Mouse (Mus musculus) 3134 (cell line): ENCODE results near the gene Acvrl1.

Experiments
- DNase-seq: peaks from one replicate; pipeline ENCODE4 v3.0.0-alpha.2; 2011; ENCODE audit warnings: low spot score; ENCODE audit not compliant: insufficient read length; ENCODE audit errors: extremely low read depth

The Acvrl1 gene

DNA sequence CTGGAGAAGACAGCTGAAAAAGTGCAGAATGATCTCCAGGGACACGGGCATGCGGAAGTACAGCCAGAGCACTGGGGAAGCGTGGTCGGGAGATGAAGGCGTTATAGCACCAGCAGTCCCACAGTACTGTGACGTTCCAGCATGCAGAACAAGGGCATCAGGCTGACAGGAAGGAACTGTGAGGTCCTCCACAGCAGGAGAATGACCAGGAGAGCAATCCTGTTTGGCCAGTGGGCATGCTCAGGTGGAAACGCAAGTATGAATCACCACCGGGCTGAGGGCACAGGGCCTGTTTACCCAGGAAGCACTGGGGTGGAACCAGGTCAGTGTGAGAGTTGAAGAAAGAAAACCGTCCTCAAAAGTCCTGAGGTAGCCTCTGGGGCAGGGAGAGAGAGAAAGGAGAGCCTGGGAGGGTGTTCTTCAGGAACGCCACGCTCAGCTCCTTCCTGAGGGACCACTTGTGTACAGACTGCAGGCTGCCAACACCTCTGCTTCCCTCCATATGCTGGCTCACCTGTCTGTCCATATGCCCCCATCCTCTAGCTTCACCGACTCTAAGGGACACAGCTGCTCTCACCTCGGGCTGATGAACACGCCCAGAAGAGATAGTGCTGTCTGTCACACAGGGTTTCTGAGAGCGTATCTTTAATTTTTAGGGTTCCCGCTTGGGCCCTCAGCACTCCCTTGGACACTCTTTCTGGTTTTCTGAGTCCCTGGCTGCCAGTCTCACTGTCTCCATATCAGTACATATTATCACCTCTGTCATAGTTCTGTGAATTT, 37.5 kb downstream of the Acvrl1 start:
- DNase-seq = no peak

DNA sequence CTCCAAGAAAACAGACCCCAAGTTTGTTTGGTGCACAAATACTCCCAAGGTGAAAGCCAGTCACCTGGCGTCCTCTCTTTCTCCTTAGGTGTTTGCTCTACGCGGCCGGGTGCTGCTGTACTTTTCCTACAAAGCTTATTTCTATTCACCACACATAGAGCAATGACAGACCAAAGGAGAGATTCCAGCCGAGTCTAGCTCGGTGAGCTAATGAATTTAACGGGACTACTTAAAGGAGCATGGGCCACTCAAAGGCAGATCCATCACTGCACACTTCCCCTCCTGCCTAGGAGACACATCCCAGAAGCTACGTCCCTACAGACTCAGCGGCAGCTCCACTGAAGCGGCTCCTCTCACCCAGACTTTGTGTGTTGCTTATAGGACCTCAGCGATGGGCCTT, 39.2 kb downstream of the Acvrl1 start:
- no peak for DNase-seq

DNA sequence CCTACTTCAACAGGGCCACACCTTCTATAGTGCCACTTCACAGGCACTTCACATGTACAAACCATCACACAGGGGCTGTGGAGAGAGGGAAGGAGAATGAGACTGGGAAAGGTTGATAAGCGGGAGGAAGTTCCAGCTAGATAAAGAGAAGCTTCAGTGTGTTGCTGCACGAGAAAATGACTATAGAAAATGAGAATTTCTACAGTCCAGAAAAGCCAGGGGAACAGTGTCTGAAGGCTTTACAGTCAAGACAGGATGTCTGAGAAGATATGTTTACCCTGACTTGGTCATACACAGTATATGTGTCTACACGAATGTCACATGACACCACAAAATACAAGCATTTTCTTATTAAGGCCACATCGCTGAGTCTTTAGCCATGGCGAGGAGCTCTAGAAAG, 41.6 kb downstream of the Acvrl1 start:
- no peak for DNase-seq

DNA sequence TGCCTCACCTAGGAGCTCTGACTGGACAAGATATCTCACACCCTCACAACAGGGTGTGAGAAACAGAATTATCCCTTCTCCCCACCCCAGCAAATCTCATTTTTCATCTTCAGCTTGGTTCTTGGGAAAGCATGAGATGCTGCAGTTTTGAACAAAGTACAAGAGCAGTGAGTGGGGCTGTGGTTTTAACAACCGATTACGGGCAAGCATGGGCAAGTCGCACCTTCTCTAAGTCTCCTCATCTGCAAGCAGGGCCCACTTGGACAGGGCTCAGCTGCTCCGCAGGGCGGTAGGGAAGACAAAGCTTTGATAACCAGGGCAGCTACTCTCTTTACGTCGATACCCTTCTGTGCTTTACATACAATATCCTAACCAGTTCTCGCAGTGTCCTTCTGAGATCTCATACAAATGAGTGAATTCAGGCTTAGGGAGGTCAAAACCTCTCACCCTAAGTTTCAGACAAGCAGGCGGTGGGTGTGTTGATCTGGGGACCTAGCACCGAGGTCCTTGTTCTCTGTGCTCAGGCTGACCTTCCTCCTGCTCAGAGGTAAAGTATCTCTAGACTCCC, 42.2 kb downstream of the Acvrl1 start:
- no peak for DNase-seq

DNA sequence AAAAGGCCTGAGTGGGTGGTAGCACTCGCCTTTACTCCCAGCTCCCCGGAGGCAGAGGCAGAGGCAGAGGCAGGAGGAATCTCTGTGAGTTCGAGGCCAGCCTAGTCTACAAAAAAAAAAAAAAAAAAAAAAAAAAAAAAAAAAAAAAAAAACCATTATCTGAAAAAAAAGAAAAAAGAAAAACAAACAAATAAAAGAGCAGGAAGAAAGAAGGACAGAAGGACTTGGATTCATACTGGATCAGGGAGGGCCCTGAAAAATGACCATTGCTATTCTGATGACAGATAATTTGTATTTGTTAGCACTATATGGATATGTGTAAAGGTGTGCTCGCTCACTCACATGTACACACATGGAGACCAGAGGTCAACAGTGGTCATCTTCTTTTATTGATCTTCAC, 43.0 kb downstream of the Acvrl1 start:
- no peak for DNase-seq

DNA sequence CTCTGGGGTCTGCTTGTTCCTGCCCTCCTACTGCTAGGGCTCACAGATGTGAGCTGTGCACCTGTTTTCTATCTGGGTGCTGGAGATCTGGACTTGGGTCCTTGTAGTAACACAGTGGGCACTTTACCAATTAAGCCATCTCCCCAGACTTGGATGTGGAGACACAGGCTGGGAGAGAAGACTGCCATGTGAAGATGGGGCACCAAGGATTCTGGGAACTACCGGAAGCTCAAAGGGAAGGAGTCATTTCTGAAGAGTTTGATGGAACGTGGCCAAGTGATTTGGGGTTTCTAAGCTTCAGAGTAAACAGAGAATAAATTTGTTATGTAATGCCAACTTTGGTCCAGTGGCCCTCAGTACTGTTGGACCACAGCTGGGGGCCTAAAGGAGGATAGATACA, 43.7 kb downstream of the Acvrl1 start:
- no peak for DNase-seq

DNA sequence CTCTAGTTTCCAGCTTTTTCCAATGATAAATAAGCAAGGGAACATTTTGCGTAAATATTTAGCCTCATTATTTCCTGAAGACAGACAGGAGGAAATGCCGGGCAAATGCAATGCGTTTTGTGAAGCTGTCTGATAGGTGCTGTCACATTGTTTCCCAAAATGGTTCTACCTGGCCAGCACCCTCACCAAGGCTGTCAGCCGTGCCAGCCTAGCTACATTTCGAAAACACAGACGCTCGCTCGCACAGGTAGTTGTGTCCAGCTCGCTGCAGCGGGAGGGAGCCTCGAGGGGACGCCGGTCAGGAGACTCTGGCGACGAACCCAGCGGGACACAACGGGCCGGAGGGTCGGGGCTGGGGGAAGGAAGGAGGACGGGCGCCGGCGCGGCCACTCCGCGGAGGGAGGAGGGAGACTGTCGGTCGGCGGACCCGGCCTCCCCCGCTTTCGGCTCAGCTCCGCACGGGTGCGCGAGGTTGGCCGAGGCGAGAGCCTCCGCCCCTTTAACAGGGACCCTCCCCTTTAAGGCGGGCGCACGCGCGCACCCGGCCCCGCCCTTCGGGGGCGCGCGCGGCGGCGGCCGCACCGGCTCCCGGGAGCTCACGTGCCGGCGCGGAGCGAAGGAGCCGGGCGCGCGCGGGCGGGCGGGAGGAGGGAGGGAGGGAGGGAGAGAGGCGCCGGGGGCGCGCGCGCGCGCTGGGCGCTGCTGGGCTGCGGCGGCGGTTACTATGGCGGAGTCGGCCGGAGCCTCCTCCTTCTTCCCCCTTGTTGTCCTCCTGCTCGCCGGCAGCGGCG, 45.3 kb downstream of the Acvrl1 start, which contains the start of gene Acvr1b:
TSS of gene Acvr1b (plus strand) at position 647 of the 791 bp plus-strand sequence.
- peak; percentile 85 for DNase-seq

DNA sequence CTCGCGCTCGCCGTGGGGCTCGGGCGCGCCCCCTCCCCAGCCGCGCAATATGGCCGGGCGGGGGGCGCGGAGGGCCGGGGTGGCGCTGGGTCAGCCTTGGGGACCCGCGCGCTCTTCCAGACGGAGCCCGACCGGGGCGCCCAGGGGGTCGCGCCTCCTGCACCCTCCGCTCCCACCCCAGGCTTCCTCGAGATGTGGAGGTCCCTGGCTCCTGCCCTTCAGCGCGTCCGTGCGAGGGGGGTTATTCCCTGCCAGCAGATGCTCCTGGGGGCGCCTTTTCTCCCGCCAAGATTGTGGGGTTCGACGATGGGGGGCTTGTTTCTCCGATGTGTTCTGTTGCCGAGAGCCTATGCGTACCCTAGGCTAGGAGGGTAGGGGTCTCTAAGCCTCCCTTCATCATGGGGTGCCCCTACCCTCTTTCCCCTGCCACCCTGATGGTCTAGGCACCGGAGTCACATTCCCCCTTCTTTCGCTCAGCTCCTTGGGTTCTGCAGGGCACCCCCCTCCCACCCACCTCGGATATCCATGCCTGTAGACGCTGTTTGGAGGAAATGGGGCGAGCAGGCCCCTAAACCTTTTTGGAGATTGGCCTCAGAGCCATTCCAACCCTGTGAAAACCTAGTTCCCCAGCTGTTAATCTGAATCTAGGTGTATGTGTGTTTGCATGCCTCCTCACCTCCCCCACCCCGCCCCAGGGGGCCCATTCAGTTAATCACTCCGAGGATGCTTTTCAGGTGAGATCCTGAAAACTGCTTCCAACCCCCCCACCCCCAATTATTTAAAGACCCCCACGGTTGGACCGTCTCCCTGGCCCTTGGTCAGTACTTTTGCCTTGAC, 46.2 kb downstream of the Acvrl1 start:
- DNase-seq = no peak

DNA sequence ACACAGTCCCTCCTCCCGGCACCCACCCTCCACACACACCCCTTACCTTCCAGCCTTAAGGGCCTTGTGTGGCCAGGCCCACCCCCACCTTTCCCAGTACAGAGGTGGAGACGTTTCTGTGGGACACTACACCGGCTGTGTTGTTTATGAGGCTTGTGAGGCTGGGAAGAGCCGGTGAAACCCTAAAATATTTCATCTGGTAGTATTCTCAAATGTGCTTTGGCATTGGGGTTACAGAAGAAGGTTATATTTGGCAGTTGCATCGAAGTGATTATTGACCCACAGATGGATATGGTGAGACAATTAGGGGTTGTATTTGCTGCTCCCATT, 46.8 kb downstream of the Acvrl1 start:
- DNase-seq = no peak

DNA sequence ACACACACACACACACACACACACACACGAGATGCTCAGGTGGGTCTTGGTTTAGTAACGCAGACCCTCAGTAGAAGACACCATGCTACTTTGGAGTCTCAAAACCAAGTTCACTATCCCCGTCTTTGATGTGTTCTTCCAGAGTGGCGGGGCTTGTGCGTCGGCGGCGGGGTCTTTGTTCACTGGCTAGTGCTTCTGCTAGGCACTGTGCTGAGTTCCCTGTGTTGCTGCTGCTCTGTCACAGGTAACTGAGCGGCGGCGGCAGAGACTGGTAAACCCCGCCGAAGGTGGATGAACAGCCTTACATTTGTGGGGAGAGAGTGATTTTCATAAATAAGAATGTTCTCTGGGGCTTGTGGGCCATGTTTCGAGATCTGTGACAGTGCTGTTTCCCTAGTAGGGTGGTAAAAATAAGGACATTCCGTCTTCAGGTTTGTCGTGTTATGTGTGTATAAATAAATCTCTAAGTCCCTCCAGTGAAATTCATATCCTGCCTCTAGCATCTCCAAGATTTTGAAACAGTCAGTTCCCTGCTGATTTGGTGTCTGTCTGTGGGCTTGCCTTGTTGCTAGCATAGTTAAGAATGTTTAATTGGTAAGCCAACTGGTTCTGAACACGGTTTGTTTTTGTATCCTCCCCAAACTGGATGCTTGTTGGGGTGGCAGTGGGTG, 47.4 kb downstream of the Acvrl1 start:
- DNase-seq = no peak

DNA sequence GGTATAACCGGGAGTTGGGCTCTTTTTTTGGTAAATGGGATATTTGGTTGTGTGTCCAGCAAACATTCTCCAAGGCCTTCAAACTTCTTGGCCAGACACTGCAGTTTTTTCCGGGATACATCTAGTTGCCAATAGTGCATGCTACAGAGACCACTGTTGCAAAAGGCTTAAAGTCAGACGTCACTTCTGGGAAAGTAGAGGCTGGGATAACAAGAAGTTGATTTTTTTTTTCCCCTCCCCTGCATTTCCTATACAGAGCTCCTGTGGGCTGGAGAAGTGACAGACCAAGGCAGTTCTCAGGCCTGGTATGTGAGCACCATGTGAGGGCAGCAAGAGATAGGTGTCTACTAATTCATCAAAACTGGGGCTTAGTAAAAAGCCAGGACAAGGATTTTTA, 48.0 kb downstream of the Acvrl1 start:
- no peak for DNase-seq

DNA sequence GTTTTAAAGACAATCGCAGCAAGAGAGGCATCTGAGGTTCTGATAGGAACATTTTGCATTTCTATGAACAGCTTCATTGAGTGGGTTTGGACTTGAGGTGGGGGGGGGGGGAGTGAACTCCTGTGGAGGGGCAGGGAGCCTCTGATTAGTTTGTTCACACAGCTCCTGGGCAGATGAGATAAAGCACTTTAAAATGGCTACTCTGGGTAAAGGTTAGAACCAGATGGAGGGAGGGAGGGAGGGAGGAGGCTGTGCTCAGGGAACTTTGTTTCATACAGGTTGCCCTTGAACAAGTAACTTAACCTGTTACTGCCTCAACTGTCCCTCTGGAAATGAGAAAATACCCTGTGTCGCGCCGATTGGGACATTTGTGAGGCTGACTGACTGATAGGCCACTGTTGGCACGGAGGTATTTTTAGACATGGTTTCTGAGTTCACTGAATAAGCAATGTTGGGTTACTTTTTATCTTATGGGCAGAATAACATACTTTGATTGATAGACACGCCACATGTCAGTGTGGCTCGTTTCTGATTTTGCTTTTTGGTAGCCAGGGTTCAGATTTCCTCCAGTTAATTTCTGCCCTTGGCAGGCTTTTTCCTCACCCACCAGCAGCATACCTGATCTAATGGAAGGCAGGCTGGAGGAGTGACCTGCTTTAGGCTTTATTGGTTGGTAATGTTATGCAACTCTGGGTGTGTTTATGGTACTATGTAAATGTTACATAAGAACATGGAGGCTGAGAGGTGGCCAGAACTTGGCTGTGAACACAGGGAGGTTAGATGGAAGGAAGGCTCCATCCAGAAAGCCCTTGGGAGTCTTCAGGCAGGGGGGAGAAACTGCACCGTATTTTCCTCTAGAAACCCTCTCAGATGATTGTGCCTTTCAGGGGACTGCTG, 48.7 kb downstream of the Acvrl1 start:
- DNase-seq = no peak

DNA sequence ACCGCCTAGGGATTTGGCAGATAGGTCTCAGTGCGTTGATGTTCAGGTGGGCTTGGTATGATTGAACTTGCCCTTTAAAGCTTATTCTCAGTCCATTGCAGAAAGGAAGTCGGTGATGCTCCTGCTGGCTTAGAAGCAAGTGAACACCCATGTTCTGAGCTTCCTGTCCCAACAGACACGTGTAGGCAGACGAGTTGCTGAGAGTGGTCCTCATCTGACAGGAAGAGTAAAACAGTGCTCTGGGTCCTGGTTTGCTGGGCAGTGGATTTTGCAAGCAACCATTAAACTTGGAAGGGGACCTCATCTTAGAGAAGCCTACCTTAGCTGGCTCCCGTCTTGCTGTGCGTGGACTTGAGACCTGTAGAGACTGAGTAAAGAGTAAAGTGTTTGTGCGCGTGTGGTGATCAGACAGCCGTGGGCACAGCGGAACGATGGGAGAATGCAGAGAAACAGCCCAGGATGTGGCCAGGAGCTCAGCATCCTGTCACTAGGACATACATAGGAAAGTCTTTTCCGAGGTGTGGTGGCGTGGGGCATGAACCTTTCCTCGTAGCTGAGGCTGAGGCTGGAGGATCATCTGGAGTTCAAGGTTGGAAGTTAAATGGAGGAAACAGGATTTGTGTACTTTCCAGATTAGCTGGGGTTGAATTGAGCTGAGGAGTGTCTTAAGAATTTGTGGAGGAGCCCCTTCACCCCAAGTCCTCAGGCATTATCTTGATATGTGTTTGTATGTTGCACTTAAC, 52.2 kb downstream of the Acvrl1 start:
- no peak for DNase-seq

DNA sequence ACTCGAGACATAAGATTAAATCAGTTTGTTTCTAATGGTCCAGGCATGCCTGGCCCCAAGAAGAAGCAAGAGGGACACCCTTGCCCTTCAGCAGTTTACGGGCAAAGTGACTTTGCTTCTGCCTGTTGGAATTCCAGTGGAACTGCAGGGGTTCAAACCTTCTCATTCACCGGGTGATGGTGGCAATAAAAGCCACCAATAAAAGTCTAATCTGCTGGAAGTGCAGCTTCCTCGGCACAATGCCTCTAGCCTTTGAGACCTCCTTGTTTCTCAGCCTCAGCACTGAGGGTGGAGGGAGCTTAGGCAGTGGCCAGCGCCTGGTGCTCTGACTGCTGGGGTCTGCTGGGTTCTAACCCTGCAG, 52.8 kb downstream of the Acvrl1 start:
- no peak for DNase-seq

DNA sequence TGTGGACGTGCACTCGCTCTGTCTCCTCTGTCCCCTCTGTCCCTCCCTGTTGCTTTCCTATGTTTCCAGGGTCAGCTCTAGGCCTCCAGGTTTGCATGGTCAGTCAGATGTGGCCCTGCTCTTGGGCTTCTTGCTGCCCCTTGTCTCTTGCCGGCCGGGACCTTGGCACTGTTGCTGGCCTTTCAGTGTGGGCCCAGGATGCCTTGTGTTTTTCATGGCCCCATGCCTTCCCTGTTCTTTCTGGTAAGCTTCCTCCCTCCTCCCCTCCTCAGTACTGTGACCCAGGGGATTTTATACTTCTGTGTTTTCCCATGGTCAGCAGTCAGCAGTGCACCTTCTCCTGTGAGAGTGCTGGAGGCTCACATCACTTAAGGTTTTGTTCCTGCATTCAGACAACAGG, 53.2 kb downstream of the Acvrl1 start:
- no peak for DNase-seq

DNA sequence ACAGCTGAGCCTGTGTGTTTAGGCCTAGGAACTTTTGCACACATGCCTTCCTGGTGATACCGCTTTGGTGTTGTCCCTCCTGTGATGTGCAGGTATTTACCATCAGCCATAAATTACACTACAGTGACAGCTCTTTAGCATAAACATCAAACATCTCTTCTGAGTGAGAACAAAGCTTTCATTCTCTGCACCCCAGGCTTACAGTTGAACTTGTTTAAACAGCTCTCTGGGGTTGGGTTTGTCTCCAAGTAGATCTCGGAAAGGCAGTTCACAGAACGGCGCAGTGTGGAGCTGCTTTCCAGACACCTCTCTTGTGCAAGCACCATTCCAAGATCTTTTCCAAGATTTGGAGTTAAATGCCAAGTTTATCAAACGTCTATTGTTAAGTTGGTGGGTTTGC, 54.4 kb downstream of the Acvrl1 start:
- no peak for DNase-seq

DNA sequence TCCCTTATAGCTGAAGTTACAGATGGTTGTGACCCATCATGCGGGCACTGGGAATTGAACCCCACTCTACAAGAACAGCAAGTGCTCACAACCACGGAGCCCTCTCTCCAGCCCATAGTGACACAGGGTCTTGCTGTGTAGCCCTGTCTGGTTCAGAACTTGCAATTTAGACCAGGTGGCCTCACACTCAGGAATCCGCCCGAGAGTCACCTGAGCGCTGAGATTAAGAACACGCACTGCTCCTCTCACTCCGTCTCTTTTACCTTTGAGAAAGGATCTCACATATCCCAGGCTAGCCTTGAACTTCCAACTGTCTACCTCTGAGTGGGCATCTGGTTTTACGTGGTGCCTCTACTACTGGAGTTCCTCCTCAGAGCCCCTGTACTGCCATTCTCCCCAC, 56.0 kb downstream of the Acvrl1 start:
- no peak for DNase-seq

DNA sequence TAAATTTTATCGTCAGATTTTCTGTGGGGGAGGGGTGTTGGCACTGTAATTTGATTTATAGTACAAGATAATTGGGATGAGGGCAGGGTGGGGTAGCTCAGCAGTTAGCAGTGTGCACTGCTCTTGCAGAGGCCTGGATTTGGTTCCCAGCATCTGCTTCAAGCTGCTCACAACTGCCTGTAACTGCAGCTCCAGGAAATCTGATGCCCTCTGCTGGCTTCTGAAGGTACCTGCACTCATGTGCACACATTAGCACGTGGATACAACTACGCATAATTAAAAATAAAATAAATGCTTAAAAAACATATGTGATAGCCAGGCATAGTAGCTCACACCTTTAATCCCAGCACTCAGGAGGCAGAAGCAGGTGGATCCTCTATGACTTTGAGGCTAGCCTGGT, 57.2 kb downstream of the Acvrl1 start:
- no peak for DNase-seq

DNA sequence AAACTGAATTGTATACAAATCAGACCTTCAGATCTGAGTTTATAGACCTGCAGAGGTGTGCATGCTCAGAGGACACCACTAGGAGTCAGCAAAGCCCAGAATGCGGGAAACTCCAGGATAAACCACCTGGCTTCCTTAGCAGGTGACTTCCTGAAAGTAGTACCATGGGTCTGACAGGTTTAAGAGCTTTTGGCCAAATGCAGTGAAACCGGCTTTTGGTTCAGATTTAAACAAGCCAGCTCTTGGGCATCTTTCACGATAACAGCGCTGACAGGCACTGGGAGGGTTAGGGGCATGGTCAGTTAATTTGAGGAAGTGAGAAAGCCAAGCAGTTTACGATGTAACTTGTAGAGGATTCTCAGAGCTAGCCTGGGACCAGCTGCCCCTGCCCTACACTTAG, 59.6 kb downstream of the Acvrl1 start:
- DNase-seq = no peak
